Mouse (Mus musculus) liver, embryonic 11.5 days (tissue): ENCODE data around the gene Art2b. TPM values are rescaled to one million over a fixed set of nuclear protein-coding genes. Genes with fewer than 3 reads are reported as not detected.
"Not testable (repeated sequence)": the region's sequence is repeated elsewhere in the genome, so short reads cannot be mapped to it uniquely, and the experiment has no call there.

Source experiments
- ATAC-seq: fragments of 200-750 bp; cut with Nextera tagmentation; replicated peaks from 2 replicates; pipeline ENCODE4 v1.8.0; 2017; ENCODE audit warnings: moderate number of reproducible peaks, mild to moderate bottlenecking, moderate TSS enrichment, moderate library complexity; ENCODE audit not compliant: low FRiP score
- DNase-seq: peaks from one replicate; pipeline ENCODE4 v3.0.0-alpha.2; 2017; ENCODE audit warnings: low spot score
- H3K27ac ChIP-seq: fragments of 300-500 bp; sonication (generic); 2 replicates; pipeline ENCODE4 v1.5.1; 2014; ENCODE audit warnings: mild to moderate bottlenecking, low read depth, low read length, control low read depth
- H3K27me3 ChIP-seq: fragments of 300-500 bp; sonication (generic); replicated peaks from 2 replicates; pipeline ENCODE4 v1.6.1; 2014; ENCODE audit warnings: low read length, mixed read lengths; ENCODE audit not compliant: control insufficient read depth, insufficient read depth
- H3K36me3 ChIP-seq: fragments of 300-500 bp; sonication (generic); 2 replicates; pipeline ENCODE4 v1.6.1; 2014; ENCODE audit warnings: mild to moderate bottlenecking, low read length, moderate library complexity, mixed read lengths; ENCODE audit not compliant: control insufficient read depth, insufficient read depth
- H3K4me1 ChIP-seq: fragments of 300-500 bp; sonication (generic); replicated peaks from 2 replicates; pipeline ENCODE4 v1.6.1; 2014; ENCODE audit warnings: low read length, mixed read lengths; ENCODE audit not compliant: control insufficient read depth, insufficient read depth
- H3K4me2 ChIP-seq: fragments of 300-500 bp; sonication (generic); 2 replicates; pipeline ENCODE4 v1.6.1; 2014; ENCODE audit warnings: mild to moderate bottlenecking, control low read depth, moderate library complexity
- H3K4me3 ChIP-seq: fragments of 300-500 bp; sonication (generic); 2 replicates; pipeline ENCODE4 v1.5.1; 2014; ENCODE audit warnings: low read depth, low read length, control low read depth
- H3K9ac ChIP-seq: fragments of 300-500 bp; sonication (generic); 2 replicates; pipeline ENCODE4 v1.6.1; 2014; ENCODE audit warnings: low read depth, low read length, control low read depth
- H3K9me3 ChIP-seq: fragments of 300-500 bp; sonication (generic); 2 replicates; pipeline ENCODE4 v1.6.1; 2016; ENCODE audit warnings: low read length, inconsistent platforms, mixed read lengths; ENCODE audit not compliant: control insufficient read depth
- WGBS: fragments of 180-500 bp; shearing (Covaris S2); extraction: QIAGEN DNeasy Blood & Tissue Kit; methylation state at CpG from one replicate; pipeline ENCODE4 v1.1.7; 2014; 5-methylcytosine and 5-hydroxymethylcytosine counted together
- polyA plus RNA-seq: library from polyadenylated mRNA; unstranded; fragments of >200 nt; fragmentation: Nextera tagmentation; extraction: Ambion mirVana; gene quantifications from 2 replicates; pipeline ENCODE4 v1.2.1, GENCODE M21; 2014

Art2b gene
- polyA plus RNA-seq, 1 experiment from 2014 or later: not detected

- no peak for DNase-seq
- WGBS: 65% methylated on average over 10 of the region's 10 CpGs
- H3K27me3 ChIP-seq: no peaks in the 10 kb centered on the region
- ATAC-seq: no peak
- H3K9me3 ChIP-seq: no peaks in the 10 kb centered on the region
- H3K9ac ChIP-seq: no peak overlapping the region
- H3K4me2 ChIP-seq: no peak overlapping the region
- no peak overlapping the region for H3K27ac ChIP-seq
- no peak overlapping the region for H3K4me3 ChIP-seq
- no peaks in the 10 kb centered on the region for H3K4me1 ChIP-seq
- H3K36me3 ChIP-seq: no peaks in the 10 kb centered on the region
Measured at GRCm38 (mm10) chr7:101617438-101618165, 32.2 kb upstream of the Art2b start.

- H3K4me3 ChIP-seq: no peak overlapping the region
- no peaks in the 10 kb centered on the region for H3K36me3 ChIP-seq
- no peak for ATAC-seq
- no peak overlapping the region for H3K4me2 ChIP-seq
- DNase-seq: no peak
- no peaks in the 10 kb centered on the region for H3K27me3 ChIP-seq
- no peaks in the 10 kb centered on the region for H3K9me3 ChIP-seq
- no peaks in the 10 kb centered on the region for H3K4me1 ChIP-seq
- no peak overlapping the region for H3K27ac ChIP-seq
- no peak overlapping the region for H3K9ac ChIP-seq
- WGBS: 74% methylated on average over 6 of the region's 6 CpGs
Measured at GRCm38 (mm10) chr7:101616136-101616835, 30.9 kb upstream of the Art2b start.

- Histone ChIP-seq H3K4me1 (no peaks in the 10 kb centered on the region), H3K4me3 (no peak overlapping the region), H3K9ac (no peak overlapping the region), H3K36me3 (no peaks in the 10 kb centered on the region), H3K9me3 (no peaks in the 10 kb centered on the region), H3K4me2 (no peak overlapping the region), H3K27me3 (no peaks in the 10 kb centered on the region), H3K27ac (no peak overlapping the region)
- ATAC-seq: no peak
- no peak for DNase-seq
- 81% methylated on average over 7 of the region's 7 CpGs for WGBS
Measured at GRCm38 (mm10) chr7:101615406-101615805, 30.0 kb upstream of the Art2b start.

GRCm38 (mm10) chr7:101612786-101613527 is 27.6 kb upstream of the Art2b start:
- 67% methylated on average over 8 of the region's 8 CpGs for WGBS

GRCm38 (mm10) chr7:101607845-101608244 is 22.4 kb upstream of the Art2b start:
- Histone ChIP-seq H3K9me3 (no peaks in the 10 kb centered on the region), H3K9ac (no peak overlapping the region), H3K27me3 (no peaks in the 10 kb centered on the region), H3K27ac (no peak overlapping the region), H3K4me2 (no peak overlapping the region), H3K4me1 (no peaks in the 10 kb centered on the region), H3K36me3 (no peaks in the 10 kb centered on the region), H3K4me3 (no peak overlapping the region)
- DNase-seq (no peak), ATAC-seq (no peak)
- WGBS: 48% methylated on average over 6 of the region's 6 CpGs

More at GRCm38 (mm10) chr7:101612786-101613527, 27.6 kb upstream of the Art2b start:
- not testable (repeated sequence) for H3K9me3 ChIP-seq, DNase-seq, H3K4me2 ChIP-seq, H3K36me3 ChIP-seq, H3K27ac ChIP-seq, ATAC-seq, H3K4me3 ChIP-seq, H3K9ac ChIP-seq, H3K27me3 ChIP-seq, H3K4me1 ChIP-seq

GRCm38 (mm10) chr7:101600406-101600805 is 15.0 kb upstream of the Art2b start:
- WGBS: 86% methylated on average over 1 of the region's 1 CpGs
- no peak for DNase-seq

GRCm38 (mm10) chr7:101598482-101598881 is 13.1 kb upstream of the Art2b start:
- Histone ChIP-seq H3K27me3 (no peaks in the 10 kb centered on the region), H3K4me1 (no peaks in the 10 kb centered on the region), H3K4me2 (no peak overlapping the region), H3K9me3 (no peaks in the 10 kb centered on the region), H3K4me3 (no peak overlapping the region), H3K9ac (no peak overlapping the region), H3K27ac (no peak overlapping the region), H3K36me3 (no peaks in the 10 kb centered on the region)
- no peak for DNase-seq
- ATAC-seq: no peak
- WGBS: 70% methylated on average over 2 of the region's 2 CpGs

More at GRCm38 (mm10) chr7:101600406-101600805, 15.0 kb upstream of the Art2b start:
- H3K4me3 ChIP-seq: no peak overlapping the region
- H3K27ac ChIP-seq: no peak overlapping the region
- H3K36me3 ChIP-seq: no peaks in the 10 kb centered on the region
- H3K4me2 ChIP-seq: no peak overlapping the region
- no peak overlapping the region for H3K9ac ChIP-seq
- no peaks in the 10 kb centered on the region for H3K4me1 ChIP-seq
- H3K27me3 ChIP-seq: no peaks in the 10 kb centered on the region
- no peaks in the 10 kb centered on the region for H3K9me3 ChIP-seq
- no peak for ATAC-seq

GRCm38 (mm10) chr7:101594969-101595368 is 9.6 kb upstream of the Art2b start:
- DNase-seq (no peak), ATAC-seq (no peak)
- 66% methylated on average over 2 of the region's 2 CpGs for WGBS

More at GRCm38 (mm10) chr7:101594969-101595368, 9.6 kb upstream of the Art2b start:
- H3K36me3 ChIP-seq: no peaks in the 10 kb centered on the region
- no peaks in the 10 kb centered on the region for H3K9me3 ChIP-seq
- H3K27me3 ChIP-seq: no peaks in the 10 kb centered on the region
- no peak overlapping the region for H3K4me2 ChIP-seq
- no peaks in the 10 kb centered on the region for H3K4me1 ChIP-seq
- no peak overlapping the region for H3K9ac ChIP-seq
- no peak overlapping the region for H3K27ac ChIP-seq
- no peak overlapping the region for H3K4me3 ChIP-seq
